In the genomic region with DNA sequence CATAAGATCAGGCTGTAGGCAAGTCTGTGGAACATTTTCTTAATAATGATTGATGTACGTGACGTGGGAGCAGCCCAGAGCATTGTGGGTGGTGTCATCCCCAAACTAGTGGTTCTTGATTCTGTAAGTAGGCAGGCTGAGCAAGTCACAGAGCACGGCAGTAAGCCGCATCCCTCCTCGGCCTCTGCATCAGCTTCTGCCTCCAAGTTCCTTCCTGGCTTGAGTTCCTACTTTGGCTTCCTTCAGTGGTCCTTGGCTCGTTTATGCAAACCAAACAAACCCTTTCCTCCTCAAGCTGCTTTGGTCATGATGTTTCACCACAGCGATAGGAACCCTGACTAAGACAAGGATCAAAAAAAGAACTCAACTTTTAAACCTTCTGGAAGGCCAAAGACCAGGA, we compare ENCODE assay signal across 22 mouse cellular contexts. TPM values are rescaled to one million over a fixed set of nuclear protein-coding genes. Genes with fewer than 3 reads are reported as not detected.
DNase-seq lines count a peak whose midpoint lies in the region; ATAC-seq lines count a peak whose summit lies in the region.
"Had no signal": no experiment of that assay in that cellular context is flagged by ENCODE, and none has a peak within 500 bp of the region (broad histone marks: within the 10 kb centered on the region; RNA-seq: fewer than 3 reads in every experiment).

No protein-coding gene starts in this region.

- H3K27me3 ChIP-seq in heart, embryonic 10.5 days (ENCODE audit: insufficient read depth, poor library complexity, severe bottlenecking): no peaks in the 10 kb centered on the region
- H3K27me3 ChIP-seq in neural tube, embryonic 13.5 days: no peaks in the 10 kb centered on the region
- H3K27me3 ChIP-seq in midbrain, embryonic 10.5 days (ENCODE audit: low read depth, poor library complexity, severe bottlenecking): no peaks in the 10 kb centered on the region
- H3K27me3 ChIP-seq: CH12.LX; intestine, embryonic 15.5 days; Patski had no signal

- H3K9me3 ChIP-seq in heart, embryonic 10.5 days: no peaks in the 10 kb centered on the region
- no peaks in the 10 kb centered on the region for H3K9me3 ChIP-seq in neural tube, embryonic 13.5 days
- H3K9me3 ChIP-seq in midbrain, embryonic 10.5 days (replicated peaks): no peaks in the 10 kb centered on the region
- H3K9me3 ChIP-seq: embryonic facial prominence, embryonic 10.5 days; forebrain, embryonic 10.5 days; intestine, embryonic 15.5 days had no signal

- no peak for ATAC-seq in neural tube, embryonic 13.5 days (ENCODE audit: low read depth)
- ATAC-seq: activated CD4-positive, CD25-positive, alpha-beta regulatory T cell, adult 4 months; forebrain, embryonic 16.5 days; intestine, embryonic 15.5 days; Patski had no signal

- no peaks in the 10 kb centered on the region for H3K36me3 ChIP-seq in heart, embryonic 10.5 days
- no peaks in the 10 kb centered on the region for H3K36me3 ChIP-seq in neural tube, embryonic 13.5 days
- no peaks in the 10 kb centered on the region for H3K36me3 ChIP-seq in midbrain, embryonic 10.5 days
- H3K36me3 ChIP-seq: embryonic facial prominence, embryonic 10.5 days; forebrain, embryonic 10.5 days; intestine, embryonic 15.5 days had no signal

- 67% methylated on average over 7 of the region's 7 CpGs for WGBS in heart, embryonic 10.5 days
- 65% methylated on average over 7 of the region's 7 CpGs for WGBS in neural tube, embryonic 13.5 days
- WGBS in midbrain, embryonic 10.5 days: 73% methylated on average over 7 of the region's 7 CpGs

- no peak overlapping the region for H3K4me3 ChIP-seq in heart, embryonic 10.5 days
- no peak overlapping the region for H3K4me3 ChIP-seq in neural tube, embryonic 13.5 days
- H3K4me3 ChIP-seq in midbrain, embryonic 10.5 days: no peak overlapping the region
- H3K4me3 ChIP-seq: embryonic facial prominence, embryonic 10.5 days; forebrain, embryonic 10.5 days; intestine, embryonic 15.5 days had no signal

- DNase-seq in heart, adult 11 months: peak; percentile 93
- no peak for DNase-seq in heart, embryonic 10.5 days (ENCODE audit: low spot score)
- DNase-seq in lung, adult 18-20 months: peak; percentile 13 to 17
- DNase-seq in lung, postnatal 14 days: no peak
- DNase-seq in neural tube, embryonic 10.5 days (ENCODE audit: extremely low spot score, low spot score): no peak
- DNase-seq in midbrain, embryonic 10.5 days (ENCODE audit: low spot score): no peak
- no peak for DNase-seq in layer of hippocampus, adult 18-20 months (ENCODE audit: low spot score in 2 of 2)
- DNase-seq: adrenal gland, postnatal 14 days; cerebellum, adult 11-12 months; cerebellum, adult 9-10 months; cerebellum, postnatal 36 days; gastrocnemius, postnatal 10 days had no signal

- no peak overlapping the region for H3K4me2 ChIP-seq in neural tube, embryonic 13.5 days
- H3K4me2 ChIP-seq: heart, embryonic 11.5 days; hindbrain, embryonic 14.5 days; intestine, embryonic 15.5 days had no signal

- peaks cover 16% of the 10 kb centered on the region; the same call in 1 of the 2 replicates for H3K4me1 ChIP-seq in heart, embryonic 10.5 days
- peaks cover 49% of the 10 kb centered on the region for H3K4me1 ChIP-seq in neural tube, embryonic 13.5 days (replicated peaks)
- peaks cover 55% of the 10 kb centered on the region for H3K4me1 ChIP-seq in midbrain, embryonic 10.5 days
- H3K4me1 ChIP-seq: intestine, embryonic 15.5 days had no signal

- no peak overlapping the region for H3K9ac ChIP-seq in neural tube, embryonic 13.5 days
- H3K9ac ChIP-seq: hindbrain, embryonic 14.5 days; intestine, embryonic 15.5 days had no signal

- H3K27ac ChIP-seq in heart, embryonic 10.5 days: no peak overlapping the region
- H3K27ac ChIP-seq in neural tube, embryonic 13.5 days (replicated peaks): peak overlapping the region; percentile 34; the same call in 1 of the 2 replicates
- H3K27ac ChIP-seq in midbrain, embryonic 10.5 days (replicated peaks): no peak overlapping the region
- H3K27ac ChIP-seq: embryonic facial prominence, embryonic 10.5 days; forebrain, embryonic 10.5 days; intestine, embryonic 15.5 days had no signal

RNA-seq across cellular contexts. Expression of a gene that starts 14.1 kb away (rescaled TPM):
- 2.5 and 2.6 TPM in 2 replicates for polyA plus RNA-seq in heart, embryonic 10.5 days (2016; fragmentation: Nextera tagmentation; extraction: Ambion mirVana)
- 4.7 and 5.8 TPM in 2 replicates for polyA plus RNA-seq in neural tube, embryonic 13.5 days (2015; fragmentation: Nextera tagmentation; extraction: Ambion mirVana)
- polyA plus RNA-seq in midbrain, embryonic 10.5 days (2016; fragmentation: Nextera tagmentation; extraction: Ambion mirVana): 6.9 and 9.6 TPM in 2 replicates
- total RNA-seq in layer of hippocampus, adult 18-20 months (2021): 10 to 100 TPM; 12.3 to 14.1 TPM

Comparison
In these comparisons a context has a peak if more than half of its experiments do, and no peak if none do; other contexts are left out.
1. DNase-seq: peak in heart, adult 11 months (single experiment) and lung, adult 18-20 months (2 of 2); none in heart, embryonic 10.5 days (single experiment), lung, postnatal 14 days (single experiment), neural tube, embryonic 10.5 days (single experiment), midbrain, embryonic 10.5 days (single experiment) and layer of hippocampus, adult 18-20 months (0 of 2).